In genomic region chr12:17732546-17732945, GRCm38 (mm10) we compare ENCODE assay signal across 13 mouse cellular contexts. TPM values are rescaled to one million over a fixed set of nuclear protein-coding genes. Genes with fewer than 3 reads are reported as not detected.
DNase-seq lines count a peak whose midpoint lies in the region; ATAC-seq and TF ChIP-seq lines count a peak whose summit lies in the region.
"Had no signal": no experiment of that assay in that cellular context is flagged by ENCODE, and none has a peak within 500 bp of the region (broad histone marks: within the 10 kb centered on the region; RNA-seq: fewer than 3 reads in every experiment).

No protein-coding gene starts in this region.

- H3K4me2 ChIP-seq in heart, embryonic 15.5 days: no peak overlapping the region
- H3K4me2 ChIP-seq in heart, embryonic 12.5 days: no peak overlapping the region
- H3K4me2 ChIP-seq in kidney, embryonic 16.5 days (replicated peaks; ENCODE audit: low read depth, low read length): no peak overlapping the region
- peak overlapping the region; percentile 11; the same call in 1 of the 2 replicates for H3K4me2 ChIP-seq in embryonic facial prominence, embryonic 13.5 days
- H3K4me2 ChIP-seq in myocyte (ENCODE audit: low read depth): peak overlapping the region; percentile 30
- H3K4me2 ChIP-seq: midbrain, embryonic 15.5 days; neural tube, embryonic 12.5 days had no signal

- no peak overlapping the region for H3K9ac ChIP-seq in heart, embryonic 15.5 days
- no peak overlapping the region for H3K9ac ChIP-seq in heart, embryonic 12.5 days
- H3K9ac ChIP-seq in kidney, embryonic 16.5 days (replicated peaks; ENCODE audit: low read length): no peak overlapping the region
- H3K9ac ChIP-seq in embryonic facial prominence, embryonic 13.5 days: no peak overlapping the region
- H3K9ac ChIP-seq: midbrain, embryonic 15.5 days; neural tube, embryonic 12.5 days had no signal

- no peak overlapping the region for H3ac ChIP-seq in myocyte (ENCODE audit: control insufficient read depth, insufficient read length)

- no peaks in the 10 kb centered on the region for H3K36me3 ChIP-seq in heart, embryonic 15.5 days
- no peaks in the 10 kb centered on the region for H3K36me3 ChIP-seq in heart, embryonic 12.5 days
- no peaks in the 10 kb centered on the region for H3K36me3 ChIP-seq in kidney, embryonic 16.5 days (ENCODE audit: insufficient read depth, low read length)
- H3K36me3 ChIP-seq in embryonic facial prominence, embryonic 13.5 days: no peaks in the 10 kb centered on the region
- no peaks in the 10 kb centered on the region for H3K36me3 ChIP-seq in myocyte (ENCODE audit: control insufficient read depth, insufficient read depth)
- H3K36me3 ChIP-seq: midbrain, embryonic 15.5 days; neural tube, embryonic 12.5 days had no signal

- H3K9me3 ChIP-seq in heart, embryonic 15.5 days (replicated peaks): no peaks in the 10 kb centered on the region
- no peaks in the 10 kb centered on the region for H3K9me3 ChIP-seq in heart, embryonic 12.5 days (replicated peaks)
- H3K9me3 ChIP-seq in kidney, embryonic 16.5 days (ENCODE audit: low read length): no peaks in the 10 kb centered on the region
- no peaks in the 10 kb centered on the region for H3K9me3 ChIP-seq in embryonic facial prominence, embryonic 13.5 days
- H3K9me3 ChIP-seq: midbrain, embryonic 15.5 days; neural tube, embryonic 12.5 days had no signal

- TF ChIP-seq POLR2A in myocyte (IDR thresholded peaks at IDR 0.05; ENCODE audit: insufficient read length, low read depth): no peak

- no peak for DNase-seq in kidney, postnatal 4 days
- no peak for DNase-seq in Muller cell, postnatal 12 days (ENCODE audit: inconsistent ontology term)
- no peak for DNase-seq in frontal cortex, postnatal 14 days (ENCODE audit: low spot score in 2 of 2)
- DNase-seq: heart, postnatal 4 days; thymus, postnatal 25 days had no signal

- ATAC-seq in heart, embryonic 15.5 days (replicated peaks; ENCODE audit: insufficient number of reproducible peaks, insufficient read depth, low FRiP score, low read depth): no peak
- ATAC-seq in heart, embryonic 12.5 days (ENCODE audit: insufficient number of reproducible peaks, low FRiP score): no peak
- no peak for ATAC-seq in kidney, embryonic 16.5 days (ENCODE audit: low FRiP score, low TSS enrichment)
- ATAC-seq in embryonic facial prominence, embryonic 13.5 days (ENCODE audit: insufficient number of reproducible peaks, insufficient read depth, low FRiP score, low TSS enrichment, low read depth): no peak
- ATAC-seq: midbrain, embryonic 15.5 days had no signal

- H3K4me1 ChIP-seq in heart, embryonic 15.5 days (replicated peaks): peaks cover 49% of the 10 kb centered on the region
- H3K4me1 ChIP-seq in heart, embryonic 12.5 days (replicated peaks): peaks cover 48% of the 10 kb centered on the region
- peaks cover 54% of the 10 kb centered on the region for H3K4me1 ChIP-seq in kidney, embryonic 16.5 days (ENCODE audit: insufficient read depth, low read length)
- H3K4me1 ChIP-seq in embryonic facial prominence, embryonic 13.5 days: peaks cover 56% of the 10 kb centered on the region

- H3K4me3 ChIP-seq in heart, embryonic 15.5 days: no peak overlapping the region
- H3K4me3 ChIP-seq in heart, embryonic 12.5 days: no peak overlapping the region
- no peak overlapping the region for H3K4me3 ChIP-seq in kidney, embryonic 16.5 days (ENCODE audit: low read length)
- H3K4me3 ChIP-seq in embryonic facial prominence, embryonic 13.5 days: no peak overlapping the region
- H3K4me3 ChIP-seq in myocyte: no peak overlapping the region
- H3K4me3 ChIP-seq: midbrain, embryonic 15.5 days; neural tube, embryonic 12.5 days had no signal

- H3K79me2 ChIP-seq in myocyte (ENCODE audit: control insufficient read depth, insufficient read depth): peaks cover 85% of the 10 kb centered on the region

- peak overlapping the region; percentile 17; the same call in 1 of the 2 replicates for H3K27ac ChIP-seq in heart, embryonic 15.5 days
- no peak overlapping the region for H3K27ac ChIP-seq in heart, embryonic 12.5 days (ENCODE audit: poor library complexity, severe bottlenecking)
- H3K27ac ChIP-seq in kidney, embryonic 16.5 days (ENCODE audit: low read length): peak overlapping the region; percentile 85
- peak overlapping the region; percentile 81 for H3K27ac ChIP-seq in embryonic facial prominence, embryonic 13.5 days
- H3K27ac ChIP-seq: macrophage; midbrain, embryonic 15.5 days; neural tube, embryonic 12.5 days had no signal

- no peaks in the 10 kb centered on the region for H3K27me3 ChIP-seq in heart, embryonic 15.5 days
- H3K27me3 ChIP-seq in heart, embryonic 12.5 days (replicated peaks): no peaks in the 10 kb centered on the region
- no peaks in the 10 kb centered on the region for H3K27me3 ChIP-seq in kidney, embryonic 16.5 days (ENCODE audit: insufficient read depth, low read length)
- no peaks in the 10 kb centered on the region for H3K27me3 ChIP-seq in embryonic facial prominence, embryonic 13.5 days
- no peaks in the 10 kb centered on the region for H3K27me3 ChIP-seq in myocyte (ENCODE audit: control insufficient read depth, insufficient read depth, insufficient read length)
- H3K27me3 ChIP-seq: midbrain, embryonic 15.5 days; neural tube, embryonic 12.5 days had no signal

- 64% methylated on average over 4 of the region's 4 CpGs for WGBS in heart, embryonic 15.5 days
- 68% methylated on average over 4 of the region's 4 CpGs for WGBS in heart, embryonic 12.5 days
- 73% methylated on average over 4 of the region's 4 CpGs for WGBS in kidney, embryonic 16.5 days
- 73% methylated on average over 4 of the region's 4 CpGs for WGBS in embryonic facial prominence, embryonic 13.5 days

TF ChIP-seq in myocyte, 11 proteins besides CTCF, POLR2A, EP300 and RAD21:
- TF ChIP-seq REST (IDR thresholded peaks at IDR 0.05; ENCODE audit: insufficient read depth, insufficient read length) (no peak), MYOD1 (IDR thresholded peaks at IDR 0.05; ENCODE audit: control insufficient read depth in 1 of 3, insufficient read length in 2 of 3, low read depth in 2 of 3) (no peak), TCF3 (IDR thresholded peaks at IDR 0.05; ENCODE audit: insufficient read length, low read depth) (no peak), CEBPB (IDR thresholded peaks at IDR 0.05; ENCODE audit: insufficient read depth, poor library complexity, severe bottlenecking) (no peak)

RNA-seq across cellular contexts. Expression of gene Hpcal1, which starts 41.9 kb away (rescaled TPM):
- polyA plus RNA-seq in heart, embryonic 15.5 days (2015; fragmentation: Nextera tagmentation; extraction: Ambion mirVana): 20.7 and 29.3 TPM in 2 replicates
- polyA plus RNA-seq in heart, embryonic 12.5 days (2016; fragmentation: Nextera tagmentation; extraction: Ambion mirVana): 19.9 and 22.1 TPM in 2 replicates
- polyA plus RNA-seq in kidney, embryonic 16.5 days (2015; fragmentation: Nextera tagmentation; extraction: Ambion mirVana): 59.3 and 62.0 TPM in 2 replicates
- polyA plus RNA-seq in embryonic facial prominence, embryonic 13.5 days (2015; fragmentation: Nextera tagmentation; extraction: Ambion mirVana): 51.4 and 57.6 TPM in 2 replicates
- polyA plus RNA-seq in myocyte (2012; fragmentation: generic; extraction: Trizol): 89.4 TPM

Comparison
In these comparisons a context has a peak if more than half of its experiments do, and no peak if none do; other contexts are left out.
1. H3K4me2 ChIP-seq: peak in embryonic facial prominence, embryonic 13.5 days (single experiment) and myocyte (single experiment); none in heart, embryonic 15.5 days (single experiment), heart, embryonic 12.5 days (single experiment) and kidney, embryonic 16.5 days (single experiment).